8 mouse cellular contexts compared by ENCODE assay signal in the genomic region with DNA sequence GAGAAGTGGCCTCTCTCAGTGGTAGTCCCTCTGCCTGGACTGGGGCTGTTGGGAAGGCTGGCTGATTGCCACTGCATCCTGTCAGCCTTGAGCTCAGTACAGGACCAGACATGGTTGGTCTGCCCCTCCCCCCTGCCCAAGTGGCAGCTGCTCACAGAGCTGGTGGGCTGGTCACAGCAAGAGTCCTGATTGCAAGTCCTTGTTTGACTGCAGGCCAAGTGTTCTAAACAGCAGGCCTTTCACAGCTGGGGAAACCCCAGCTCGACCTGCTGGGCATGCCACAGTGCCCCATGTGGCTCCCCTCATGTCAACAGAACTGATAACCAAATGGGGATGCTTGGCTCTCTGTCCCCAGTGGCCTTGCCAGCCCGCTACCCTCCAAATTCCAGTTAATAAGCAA. TPM values are rescaled to one million over a fixed set of nuclear protein-coding genes. Genes with fewer than 3 reads are reported as not detected.
A peak's percentile ranks its signal among the peaks of the same experiment; 100 is the strongest.
DNase-seq lines count a peak whose midpoint lies in the region; ATAC-seq and TF ChIP-seq lines count a peak whose summit lies in the region.

No protein-coding gene starts in this region.

- H3K79me2 ChIP-seq in heart, adult 2 months (replicated peaks; ENCODE audit: control insufficient read depth, insufficient read depth, low read length), result no peaks in the 10 kb centered on the region

- TF ChIP-seq CTCF in heart, adult 2 months (IDR thresholded peaks at IDR 0.05), result peak; percentile 28; the same call in 1 of the 2 replicates
- peak; percentile 37; the same call in 1 of the 2 replicates for TF ChIP-seq CTCF in lung, embryonic 14.5 days (IDR thresholded peaks at IDR 0.05; ENCODE audit: low read depth)

- peak; percentile 82 for ATAC-seq in intestine, embryonic 16.5 days
- peak; percentile 99 for ATAC-seq in lung, embryonic 14.5 days (ENCODE audit: insufficient read depth)

- H3K27ac ChIP-seq in heart, adult 2 months, result no peak overlapping the region
- no peak overlapping the region for H3K27ac ChIP-seq in intestine, embryonic 16.5 days (ENCODE audit: low read length)
- H3K27ac ChIP-seq in lung, embryonic 14.5 days (ENCODE audit: low read depth), result 0 out of 2 replicates have a peak overlapping the region, but pooled peaks have one; percentile 15

- intact Hi-C loops in heart, adult 2 months (cut with DNase I), result no loop called here

- 0 out of 2 replicates have a peak, but pooled peaks have one; percentile 8 for TF ChIP-seq EP300 in heart, adult 2 months (IDR thresholded peaks at IDR 0.05; ENCODE audit: insufficient read depth, low read depth, low read length)

- 11% methylated on average over 2 of the region's 2 CpGs for WGBS in heart, adult 2 months
- 32% methylated on average over 2 of the region's 2 CpGs for WGBS in intestine, embryonic 16.5 days
- WGBS in lung, embryonic 14.5 days, result 13% methylated on average over 2 of the region's 2 CpGs

- no peak for TF ChIP-seq POLR2A in heart, adult 2 months (IDR thresholded peaks at IDR 0.05; ENCODE audit: insufficient read depth, low read depth, low read length)

- H3K36me3 ChIP-seq in heart, adult 2 months (ENCODE audit: control insufficient read depth, insufficient read depth, low read length), result no peaks in the 10 kb centered on the region
- H3K36me3 ChIP-seq in intestine, embryonic 16.5 days (ENCODE audit: control insufficient read depth, insufficient read depth, low read length), result no peaks in the 10 kb centered on the region
- H3K36me3 ChIP-seq in lung, embryonic 14.5 days (ENCODE audit: insufficient read depth), result no peaks in the 10 kb centered on the region

- H3K4me2 ChIP-seq in intestine, embryonic 16.5 days (ENCODE audit: low read depth, low read length), result no peak overlapping the region
- H3K4me2 ChIP-seq in lung, embryonic 14.5 days, result no peak overlapping the region

- H3K4me1 ChIP-seq in heart, adult 2 months (ENCODE audit: control insufficient read depth, insufficient read depth, low read length), result no peaks in the 10 kb centered on the region
- no peaks in the 10 kb centered on the region for H3K4me1 ChIP-seq in intestine, embryonic 16.5 days (ENCODE audit: control insufficient read depth, insufficient read depth, low read length)
- no peaks in the 10 kb centered on the region for H3K4me1 ChIP-seq in lung, embryonic 14.5 days (ENCODE audit: insufficient read depth)

- no peak overlapping the region for H3K9ac ChIP-seq in heart, adult 2 months (ENCODE audit: low read depth, low read length)
- H3K9ac ChIP-seq in intestine, embryonic 16.5 days (ENCODE audit: low read depth, low read length), result no peak overlapping the region
- H3K9ac ChIP-seq in lung, embryonic 14.5 days, result no peak overlapping the region

- DNase-seq in kidney, postnatal 14 days, result peak; percentile 21
- DNase-seq in kidney, postnatal 25 days, result no peak
- DNase-seq in cerebellum, postnatal 4 days (ENCODE audit: low spot score in 2 of 2), result peak; percentile 63 to 89
- peak; percentile 66 to 78 for DNase-seq in heart, adult 2 months
- DNase-seq in lung, embryonic 14.5 days, result peak; percentile 89
- peak; percentile 56 for DNase-seq in retina, embryonic 14.5 days (ENCODE audit: low spot score)
- no peak for DNase-seq in urinary bladder, postnatal 10 days (ENCODE audit: low spot score)

- H3K9me3 ChIP-seq in intestine, embryonic 16.5 days (ENCODE audit: control insufficient read depth, low read length), result no peaks in the 10 kb centered on the region
- H3K9me3 ChIP-seq in lung, embryonic 14.5 days (ENCODE audit: low read depth, low read length), result no peaks in the 10 kb centered on the region

- H3K4me3 ChIP-seq in heart, adult 2 months, result no peak overlapping the region
- H3K4me3 ChIP-seq in intestine, embryonic 16.5 days (ENCODE audit: low read length), result no peak overlapping the region
- H3K4me3 ChIP-seq in lung, embryonic 14.5 days (ENCODE audit: low read depth, low read length), result no peak overlapping the region

- no peaks in the 10 kb centered on the region for H3K27me3 ChIP-seq in heart, adult 2 months (ENCODE audit: control insufficient read depth, insufficient read depth, low read length)
- H3K27me3 ChIP-seq in intestine, embryonic 16.5 days (replicated peaks; ENCODE audit: control insufficient read depth, insufficient read depth, low read length), result no peaks in the 10 kb centered on the region
- no peaks in the 10 kb centered on the region for H3K27me3 ChIP-seq in lung, embryonic 14.5 days (ENCODE audit: insufficient read depth, low read length)

RNA-seq across cellular contexts. Expression of a gene that starts 54.1 kb away (rescaled TPM):
- total RNA-seq in heart, adult 2 months (2021), result 1 to 10 TPM; 4.7 to 5.8 TPM
- 4.0 and 5.1 TPM in 2 replicates for polyA plus RNA-seq in heart, adult 2 months (2012; rRNA removed)
- 4.6 and 5.2 TPM in 2 replicates for polyA plus RNA-seq in intestine, embryonic 16.5 days (2015; fragmentation: Nextera tagmentation; extraction: Ambion mirVana)
- 14.2 and 14.6 TPM in 2 replicates for polyA plus RNA-seq in lung, embryonic 14.5 days (2014; fragmentation: Nextera tagmentation; extraction: Ambion mirVana)

RNA-seq across cellular contexts. Expression of a gene that starts 58.4 kb away (rescaled TPM):
- not detected for total RNA-seq in heart, adult 2 months (2021)
- polyA plus RNA-seq in heart, adult 2 months (2012; rRNA removed), result not detected in 2 replicates
- 1.5 and 2.3 TPM in 2 replicates for polyA plus RNA-seq in intestine, embryonic 16.5 days (2015; fragmentation: Nextera tagmentation; extraction: Ambion mirVana)
- polyA plus RNA-seq in lung, embryonic 14.5 days (2014; fragmentation: Nextera tagmentation; extraction: Ambion mirVana), result 7.3 and 7.5 TPM in 2 replicates

Comparison
In these comparisons a context has a peak if more than half of its experiments do, and no peak if none do; other contexts are left out.
1. DNase-seq: peak in kidney, postnatal 14 days (single experiment), cerebellum, postnatal 4 days (2 of 2), heart, adult 2 months (2 of 2), lung, embryonic 14.5 days (single experiment) and retina, embryonic 14.5 days (single experiment); none in kidney, postnatal 25 days (0 of 2) and urinary bladder, postnatal 10 days (single experiment).